Mouse (Mus musculus) CH12.LX (cell line): ENCODE results near the gene Nxpe3. TPM values are rescaled to one million over a fixed set of nuclear protein-coding genes. Genes with fewer than 3 reads are reported as not detected.

Source experiments
- DNase-seq: peaks from one replicate; pipeline ENCODE4 v3.0.0-alpha.2; 2013; ENCODE audit errors: extremely low read depth
- H3K27ac ChIP-seq: 2 replicates; pipeline ENCODE4 v1.5.1; 2012; ENCODE audit warnings: low read depth, mild to moderate bottlenecking, control low read depth, moderate library complexity; ENCODE audit not compliant: insufficient read depth
- H3K27me3 ChIP-seq: replicated peaks from 2 replicates; pipeline ENCODE3; 2012; ENCODE audit warnings: inconsistent platforms
- H3K36me3 ChIP-seq, 2 experiments: replicated peaks in 1 of 2; 2 replicates each; pipeline versions ENCODE3 to v1.6.1; 2012; ENCODE audit warnings: inconsistent platforms in 1 of 2, low read length in 1 of 2, mild to moderate bottlenecking in 1 of 2, mixed read lengths in 1 of 2, moderate library complexity in 1 of 2; ENCODE audit not compliant: control insufficient read depth in 1 of 2, insufficient read depth in 1 of 2
- H3K4me1 ChIP-seq, 2 experiments: 2 replicates each; pipeline ENCODE4 v1.6.1; 2012; ENCODE audit warnings: inconsistent platforms in 1 of 2, moderate library complexity in 1 of 2; ENCODE audit not compliant: insufficient read depth in 2 of 2, control insufficient read depth in 1 of 2
- H3K4me2 ChIP-seq: 2 replicates; pipeline ENCODE4 v1.6.1; 2012; ENCODE audit warnings: low read depth, mild to moderate bottlenecking, control low read depth; ENCODE audit not compliant: poor library complexity, insufficient read depth, severe bottlenecking
- H3K4me3 ChIP-seq, 3 experiments: fragments of 150-350 bp in 1 of 3; sonication (generic) in 1 of 3; replicated peaks in 1 of 3; 2 replicates each; pipeline versions ENCODE3 to v1.5.1; 2011 to 2012; ENCODE audit warnings: low read depth in 2 of 3, low read length in 2 of 3, mild to moderate bottlenecking in 2 of 3, moderate library complexity in 2 of 3, control low read depth in 1 of 3, improper control_type of control experiment in 1 of 3, inconsistent platforms in 1 of 3, mixed read lengths in 1 of 3; ENCODE audit not compliant: poor library complexity in 1 of 3
- H3K79me2 ChIP-seq: replicated peaks from 2 replicates; pipeline ENCODE4 v1.6.1; 2012; ENCODE audit warnings: mild to moderate bottlenecking, moderate library complexity; ENCODE audit not compliant: control insufficient read depth, poor library complexity, insufficient read depth, severe bottlenecking; ENCODE audit errors: extremely low read depth
- H3K9ac ChIP-seq: 2 replicates; pipeline ENCODE4 v1.6.1; 2012; ENCODE audit warnings: low read depth, mild to moderate bottlenecking, control low read depth, moderate library complexity; ENCODE audit not compliant: insufficient read depth
- H3K9me3 ChIP-seq: replicated peaks from 2 replicates; pipeline ENCODE3; 2012; ENCODE audit warnings: low read length, inconsistent platforms, mixed read lengths
- BHLHE40 ChIP-seq: IDR thresholded peaks from 2 replicates; pipeline ENCODE4 v1.6.1; 2011; ENCODE audit warnings: mild to moderate bottlenecking, low read depth, low read length, improper control_type of control experiment
- CHD1 ChIP-seq: IDR thresholded peaks from 2 replicates; pipeline ENCODE4 v1.6.1; 2012; ENCODE audit warnings: low read depth, low read length, improper control_type of control experiment, inconsistent platforms
- CHD2 ChIP-seq: IDR thresholded peaks from 2 replicates; pipeline ENCODE4 v1.6.1; 2011; ENCODE audit warnings: low read length, improper control_type of control experiment
- CTCF ChIP-seq, 2 experiments: IDR thresholded peaks in 1 of 2; conservative IDR thresholded peaks in 1 of 2; 2 replicates each; pipeline ENCODE4 v1.5.1; 2011 to 2012; ENCODE audit warnings: low read depth in 2 of 2, low read length in 2 of 2, improper control_type of control experiment in 1 of 2, inconsistent platforms in 1 of 2, mild to moderate bottlenecking in 1 of 2, moderate library complexity in 1 of 2
- E2F4 ChIP-seq: IDR thresholded peaks from 2 replicates; pipeline ENCODE4 v1.6.1; 2011; ENCODE audit warnings: low read depth, low read length, improper control_type of control experiment; ENCODE audit not compliant: insufficient replicate concordance
- ELF1 ChIP-seq: IDR thresholded peaks from 2 replicates; pipeline ENCODE4 v1.6.1; 2014; ENCODE audit warnings: low read depth, mild to moderate bottlenecking, inconsistent platforms, low read length, improper control_type of control experiment
- IRF4 ChIP-seq: IDR thresholded peaks from 2 replicates; pipeline ENCODE4 v1.6.1; 2014; ENCODE audit warnings: low read depth, mild to moderate bottlenecking, inconsistent platforms, low read length, improper control_type of control experiment
- JUND ChIP-seq: conservative IDR thresholded peaks from 2 replicates; pipeline ENCODE4 v1.6.1; 2011; ENCODE audit warnings: low read depth, low read length, improper control_type of control experiment
- KAT2A ChIP-seq: IDR thresholded peaks from 2 replicates; pipeline ENCODE4 v1.6.1; 2012; ENCODE audit warnings: low read length, improper control_type of control experiment, inconsistent platforms; ENCODE audit not compliant: insufficient replicate concordance
- MAX ChIP-seq: IDR thresholded peaks from 2 replicates; pipeline ENCODE4 v1.6.1; 2011; ENCODE audit warnings: low read length, improper control_type of control experiment
- MXI1 ChIP-seq: IDR thresholded peaks from 2 replicates; pipeline ENCODE4 v1.6.1; 2011; ENCODE audit warnings: mild to moderate bottlenecking, low read depth, low read length, improper control_type of control experiment
- NELFE ChIP-seq: IDR thresholded peaks from 2 replicates; pipeline ENCODE4 v1.6.1; 2011; ENCODE audit warnings: low read depth, low read length, improper control_type of control experiment
- POLR2A ChIP-seq: IDR thresholded peaks from 2 replicates; pipeline ENCODE4 v1.6.1; 2011; ENCODE audit warnings: low read depth, mild to moderate bottlenecking, improper control_type of control experiment, low read length
- RAD21 ChIP-seq: IDR thresholded peaks from 2 replicates; pipeline ENCODE4 v1.6.1; 2011; ENCODE audit warnings: low read depth, mild to moderate bottlenecking, low read length, improper control_type of control experiment, moderate library complexity
- RCOR1 ChIP-seq: conservative IDR thresholded peaks from 2 replicates; pipeline ENCODE4 v1.6.1; 2012; ENCODE audit warnings: low read depth, mild to moderate bottlenecking, inconsistent platforms, low read length, improper control_type of control experiment
- SIN3A ChIP-seq: IDR thresholded peaks from 2 replicates; pipeline ENCODE4 v1.6.1; 2012; ENCODE audit warnings: low read length, improper control_type of control experiment, inconsistent platforms
- SMC3 ChIP-seq: IDR thresholded peaks from 2 replicates; pipeline ENCODE4 v1.6.1; 2011; ENCODE audit warnings: low read depth, low read length, improper control_type of control experiment
- TCF12 ChIP-seq: IDR thresholded peaks from 2 replicates; pipeline ENCODE4 v1.6.1; 2014; ENCODE audit warnings: low read depth, mild to moderate bottlenecking, inconsistent platforms, low read length, improper control_type of control experiment
- USF1 ChIP-seq: IDR thresholded peaks from 2 replicates; pipeline ENCODE4 v1.6.1; 2014; ENCODE audit warnings: low read depth, mild to moderate bottlenecking, inconsistent platforms, low read length, improper control_type of control experiment
- USF2 ChIP-seq: conservative IDR thresholded peaks from 2 replicates; pipeline ENCODE4 v1.6.1; 2011; ENCODE audit warnings: low read depth, low read length, improper control_type of control experiment
- ZKSCAN1 ChIP-seq: IDR thresholded peaks from 2 replicates; pipeline ENCODE4 v1.6.1; 2012; ENCODE audit warnings: low read depth, inconsistent platforms, low read length, improper control_type of control experiment, borderline replicate concordance
- dilution Hi-C: fragments of 300-500 bp; cut with MboI; formaldehyde crosslinking; loops from 2 replicates; pipeline ENCODE4 v1.14.3; 2020; ENCODE audit warnings: low sequenced_read_pairs; ENCODE audit not compliant: extremely low pct_unique_long_range_greater_than_20kb, extremely low pct_ligation_motif_present
- in situ Hi-C: fragments of 300-500 bp; cut with MboI; formaldehyde crosslinking; loops from 3 replicates; pipeline ENCODE4 v1.14.3; 2019; ENCODE audit warnings: low sequenced_read_pairs, low pct_ligation_motif_present, low pct_unique_long_range_greater_than_20kb, mixed read lengths
- polyA plus RNA-seq: library from polyadenylated mRNA; unstranded; fragments of >175 nt; gene quantifications from 2 replicates; pipeline ENCODE4 v1.2.1, GENCODE M21; 2012; ENCODE audit warnings: low read depth; ENCODE audit not compliant: insufficient read length
- total RNA-seq, 2 experiments: library from RNA; depleted of rRNA; stranded (reverse); fragments of 300-350 nt in 1 of 2; fragments of >200 nt in 1 of 2; gene quantifications; 2 replicates each; pipeline ENCODE4 v1.2.3; 2012 to 2014

Nxpe3 gene
- total and polyA plus RNA-seq, 3 experiments = 5.4 to 12.3 (median 10.6) TPM

- TF ChIP-seq ZKSCAN1 (no peak), TCF12 (peak; percentile 49; the same call in 1 of the 2 replicates), SIN3A (peak; percentile 70), RCOR1 (no peak), RAD21 (no peak), USF1 (no peak), E2F4 (peak; percentile 32; the same call in 1 of the 2 replicates), CHD2 (no peak)
Measured at GRCm38 (mm10) chr16:55934453-55935037, 39.5 kb upstream of the Nxpe3 start, which contains the start of gene Cep97 (continued).

- peaks cover 3% of the 10 kb centered on the region for H3K9me3 ChIP-seq
- DNase-seq = peak; percentile 62
Measured at GRCm38 (mm10) chr16:55933681-55934343, 38.7 kb upstream of the Nxpe3 start.

More at GRCm38 (mm10) chr16:55933681-55934343, 38.7 kb upstream of the Nxpe3 start:
- H3K4me2 ChIP-seq = peak overlapping the region; percentile 45
- in situ Hi-C loops = loop anchor here (25.0 kb wide), 1 partner anchor 778 kb away; the partner anchor contains the start of gene Tfg
- H3K27ac ChIP-seq = peak overlapping the region; percentile 5; the same call in 1 of the 2 replicates
- 0 out of 2 replicates have a peak, but pooled peaks cover 7% of the 10 kb centered on the region for H3K79me2 ChIP-seq
- H3K4me3 ChIP-seq = peak overlapping the region; percentile 65 to 81 (median 71)
- TF ChIP-seq IRF4 (0 out of 2 replicates have a peak, but pooled peaks have one; percentile 22), USF2 (peak; percentile 26; the same call in 1 of the 2 replicates), CHD2 (0 out of 2 replicates have a peak, but pooled peaks have one; percentile 43), NELFE (peak; percentile 19; the same call in 1 of the 2 replicates), MAX (peak; percentile 73; the same call in 1 of the 2 replicates), KAT2A (no peak), SMC3 (no peak), BHLHE40 (peak; percentile 86), USF1 (peak; percentile 44), CTCF (conservative IDR thresholded peaks at IDR 0.05 in 1 of 2, IDR thresholded peaks at IDR 0.05 in 1 of 2; ENCODE audit: low read depth in 2 of 2, low read length in 2 of 2) (0 out of 4 replicates have a peak, but pooled peaks of 1 of the 2 experiments have one; percentile 9), JUND (no peak), TCF12 (no peak), ELF1 (0 out of 2 replicates have a peak, but pooled peaks have one; percentile 16), SIN3A (peak; percentile 77), POLR2A (no peak), CHD1 (0 out of 2 replicates have a peak, but pooled peaks have one; percentile 45), MXI1 (peak; percentile 58; the same call in 1 of the 2 replicates)
- H3K36me3 ChIP-seq = peaks cover 10 to 27% of the 10 kb centered on the region in 2 experiments
- H3K27me3 ChIP-seq = no peaks in the 10 kb centered on the region
- peaks cover 0 to 14% of the 10 kb centered on the region in 2 experiments; a peak in 1 of 4 replicates for H3K4me1 ChIP-seq
- dilution Hi-C loops = no loop called here
- H3K9ac ChIP-seq = peak overlapping the region; percentile 69
